Mouse (Mus musculus): ENCODE data around the gene Pcyt2. TPM values are rescaled to one million over a fixed set of nuclear protein-coding genes. Genes with fewer than 3 reads are reported as not detected.

The Pcyt2 gene
- polyA plus RNA-seq, 1 experiment: 238 TPM

DNA sequence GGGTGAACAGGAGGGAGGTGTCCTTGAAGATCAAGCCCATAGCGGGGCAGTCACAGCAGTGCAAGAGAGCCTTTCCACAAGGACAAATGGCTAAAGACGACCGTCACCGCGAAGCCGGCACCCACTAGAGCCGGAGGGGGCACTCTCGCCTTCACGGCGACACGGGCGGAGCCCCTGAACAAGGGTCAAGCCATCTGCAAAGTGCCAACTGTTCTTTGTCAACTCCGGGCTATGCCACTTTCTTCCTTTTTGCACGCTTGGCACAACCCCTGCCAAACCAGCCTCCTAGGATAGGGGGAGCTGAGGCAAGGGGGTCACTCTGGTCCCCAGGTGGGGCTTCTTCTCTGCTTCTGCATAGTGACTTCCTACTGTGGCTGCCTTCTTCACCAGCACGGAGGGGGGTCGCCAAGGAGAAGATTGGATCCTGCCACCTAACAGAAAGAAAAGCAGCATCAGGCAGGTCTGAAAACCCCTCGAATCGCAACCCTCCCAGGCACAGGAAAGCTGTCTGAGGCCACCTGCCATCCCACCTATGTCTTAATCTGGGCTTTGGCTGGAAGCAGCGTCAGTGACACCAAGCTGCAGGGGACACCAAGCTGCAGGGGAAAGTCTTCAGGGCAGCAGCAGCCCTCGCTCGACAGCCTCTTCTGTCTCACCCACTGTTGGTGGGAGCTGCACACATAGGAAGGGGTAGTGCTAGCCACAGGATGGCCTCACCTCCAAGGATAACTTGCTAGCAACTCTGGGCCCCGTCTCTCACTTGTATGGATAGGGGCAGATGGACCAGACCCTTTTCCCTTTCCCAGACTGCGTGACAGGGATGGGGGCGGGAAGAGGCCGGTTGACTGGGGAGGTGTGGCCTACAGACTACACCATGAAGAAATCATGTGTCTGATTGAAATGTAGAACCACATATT is 1.1 kb upstream of the Pcyt2 start:
- DNase-seq: no peak
- Histone ChIP-seq H3K4me3 (replicated peaks; ENCODE audit: extremely low read depth, low read depth, low read length) (no peak overlapping the region), H3K4me1 (ENCODE audit: control insufficient read depth, insufficient read depth, low read length) (peaks cover 5% of the 10 kb centered on the region; the same call in 1 of the 2 replicates)
- 94% methylated on average over 25 of the region's 25 CpGs for WGBS
- TF ChIP-seq POLR2A (IDR thresholded peaks at IDR 0.05; ENCODE audit: borderline replicate concordance, extremely low read depth, low read depth, low read length) (no peak), CTCF (IDR thresholded peaks at IDR 0.05; ENCODE audit: insufficient read depth, low read length) (no peak)

DNA sequence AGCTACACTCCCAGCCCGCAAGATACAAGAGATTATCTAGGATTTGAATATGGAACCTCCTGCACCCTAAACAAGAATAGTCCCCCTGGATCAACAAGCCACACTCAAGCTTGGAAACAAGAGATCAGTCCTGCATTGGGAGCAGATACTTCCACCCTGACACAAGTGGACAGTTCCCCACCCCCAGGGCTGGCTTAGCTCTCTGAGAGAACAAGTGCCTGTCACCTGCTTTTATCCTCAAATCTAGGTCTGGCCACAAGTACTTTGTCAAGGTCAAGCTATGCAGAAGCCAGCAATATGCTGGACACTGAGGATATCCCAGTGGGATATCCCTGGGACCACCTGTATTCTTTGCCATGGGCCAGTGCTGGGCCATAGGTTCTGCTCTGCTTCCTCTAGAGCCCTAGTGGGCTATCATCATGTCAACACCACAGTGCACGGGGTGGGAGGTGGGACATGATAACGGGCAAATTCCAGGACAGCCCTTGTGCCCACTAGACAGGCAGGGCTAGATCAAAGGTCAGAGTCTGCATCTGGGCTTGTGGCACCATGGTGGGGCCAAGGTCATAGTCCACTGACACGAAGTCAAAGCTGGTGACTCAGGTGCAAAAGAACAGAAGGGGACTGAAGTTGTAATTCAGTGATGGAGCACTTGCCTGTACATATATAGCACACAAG is 980 bp downstream of the Pcyt2 start:
- WGBS: 39% methylated on average over 4 of the region's 4 CpGs
- Histone ChIP-seq H3K4me3 (replicated peaks; ENCODE audit: extremely low read depth, low read depth, low read length) (peak overlapping the region; percentile 15), H3K4me1 (ENCODE audit: control insufficient read depth, insufficient read depth, low read length) (peaks cover 4% of the 10 kb centered on the region; the same call in 1 of the 2 replicates)
- DNase-seq: no peak
- TF ChIP-seq POLR2A (IDR thresholded peaks at IDR 0.05; ENCODE audit: borderline replicate concordance, extremely low read depth, low read depth, low read length) (no peak), CTCF (IDR thresholded peaks at IDR 0.05; ENCODE audit: insufficient read depth, low read length) (no peak)

DNA sequence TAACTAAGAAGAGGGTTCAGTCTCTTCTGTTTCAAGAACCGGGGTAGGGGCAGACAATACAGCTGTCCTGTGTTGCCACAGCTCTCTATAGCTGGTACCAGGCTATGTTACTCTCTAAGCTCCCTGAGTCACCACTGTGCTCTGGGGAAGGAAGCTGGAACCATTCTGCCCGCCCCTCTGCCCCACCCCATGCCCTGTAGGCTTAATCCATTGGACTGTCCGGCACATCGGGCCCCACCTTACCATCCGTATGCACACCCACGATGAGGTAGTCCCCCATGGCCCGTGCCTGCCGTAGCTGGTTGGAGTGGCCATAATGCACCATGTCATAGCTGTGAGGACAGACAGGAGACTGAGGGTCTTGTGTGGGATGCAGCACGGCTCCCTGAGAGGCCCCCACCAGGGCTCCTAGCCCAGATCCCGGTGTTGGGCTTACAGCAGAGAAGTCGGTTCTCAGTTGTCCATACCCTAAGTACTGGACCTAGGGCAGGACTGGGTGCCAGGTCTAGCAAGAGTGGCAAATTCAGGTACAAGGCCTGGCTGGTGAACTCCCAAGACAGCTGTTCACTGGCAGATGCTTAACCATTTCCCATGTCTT is 2.0 kb downstream of the Pcyt2 start:
- Histone ChIP-seq H3K4me3 (replicated peaks; ENCODE audit: extremely low read depth, low read depth, low read length) (no peak overlapping the region), H3K4me1 (ENCODE audit: control insufficient read depth, insufficient read depth, low read length) (peaks cover 4% of the 10 kb centered on the region; the same call in 1 of the 2 replicates)
- TF ChIP-seq POLR2A (IDR thresholded peaks at IDR 0.05; ENCODE audit: borderline replicate concordance, extremely low read depth, low read depth, low read length) (no peak), CTCF (IDR thresholded peaks at IDR 0.05; ENCODE audit: insufficient read depth, low read length) (no peak)
- DNase-seq: no peak
- 88% methylated on average over 11 of the region's 11 CpGs for WGBS

DNA sequence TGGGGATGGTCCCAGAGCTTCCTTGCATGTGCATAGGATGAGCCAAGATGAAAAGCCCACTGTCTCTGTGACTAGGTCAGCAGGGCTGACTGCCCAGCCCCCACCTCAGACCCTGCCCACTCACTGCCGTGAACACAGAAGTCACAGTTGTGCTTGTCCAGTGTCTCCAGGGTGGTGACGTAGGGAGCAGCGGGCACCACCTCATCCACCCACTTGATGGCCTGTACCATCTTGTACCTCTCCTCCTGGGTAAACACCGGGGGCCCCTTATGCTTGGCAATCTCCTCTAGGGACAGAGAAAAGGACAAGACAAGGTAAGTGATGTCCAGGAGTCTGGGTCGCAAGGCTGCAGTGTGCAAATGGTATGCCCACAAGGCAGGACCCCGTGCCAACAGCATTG is 2.6 kb downstream of the Pcyt2 start:
- TF ChIP-seq POLR2A (IDR thresholded peaks at IDR 0.05; ENCODE audit: borderline replicate concordance, extremely low read depth, low read depth, low read length) (no peak), CTCF (IDR thresholded peaks at IDR 0.05; ENCODE audit: insufficient read depth, low read length) (no peak)
- DNase-seq: no peak
- Histone ChIP-seq H3K4me3 (replicated peaks; ENCODE audit: extremely low read depth, low read depth, low read length) (no peak overlapping the region), H3K4me1 (ENCODE audit: control insufficient read depth, insufficient read depth, low read length) (peaks cover 4% of the 10 kb centered on the region; the same call in 1 of the 2 replicates)
- 90% methylated on average over 6 of the region's 6 CpGs for WGBS

DNA sequence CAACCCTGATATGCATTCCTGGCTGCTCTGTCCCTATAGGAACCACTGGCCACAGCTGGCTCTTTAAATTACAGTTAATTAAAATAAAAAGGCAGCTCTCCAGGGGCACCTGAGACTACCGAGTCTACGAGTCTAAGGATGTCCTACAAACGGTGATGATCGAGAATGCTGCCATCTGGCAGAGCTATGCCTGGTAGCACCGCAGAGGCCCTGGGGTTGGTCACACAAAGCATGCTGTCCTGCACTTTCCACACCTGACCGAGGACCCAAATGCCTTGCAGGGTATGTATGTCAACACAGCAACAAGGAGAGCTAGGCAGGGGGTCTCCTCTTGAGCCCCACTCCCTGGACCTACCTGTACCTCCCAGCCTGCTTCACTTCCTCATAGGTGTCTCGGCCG is 3.8 kb downstream of the Pcyt2 start:
- DNase-seq: no peak
- TF ChIP-seq POLR2A (IDR thresholded peaks at IDR 0.05; ENCODE audit: borderline replicate concordance, extremely low read depth, low read depth, low read length) (no peak), CTCF (IDR thresholded peaks at IDR 0.05; ENCODE audit: insufficient read depth, low read length) (no peak)
- Histone ChIP-seq H3K4me3 (replicated peaks; ENCODE audit: extremely low read depth, low read depth, low read length) (no peak overlapping the region), H3K4me1 (ENCODE audit: control insufficient read depth, insufficient read depth, low read length) (peaks cover 4% of the 10 kb centered on the region; the same call in 1 of the 2 replicates)
- 88% methylated on average over 8 of the region's 8 CpGs for WGBS

DNA sequence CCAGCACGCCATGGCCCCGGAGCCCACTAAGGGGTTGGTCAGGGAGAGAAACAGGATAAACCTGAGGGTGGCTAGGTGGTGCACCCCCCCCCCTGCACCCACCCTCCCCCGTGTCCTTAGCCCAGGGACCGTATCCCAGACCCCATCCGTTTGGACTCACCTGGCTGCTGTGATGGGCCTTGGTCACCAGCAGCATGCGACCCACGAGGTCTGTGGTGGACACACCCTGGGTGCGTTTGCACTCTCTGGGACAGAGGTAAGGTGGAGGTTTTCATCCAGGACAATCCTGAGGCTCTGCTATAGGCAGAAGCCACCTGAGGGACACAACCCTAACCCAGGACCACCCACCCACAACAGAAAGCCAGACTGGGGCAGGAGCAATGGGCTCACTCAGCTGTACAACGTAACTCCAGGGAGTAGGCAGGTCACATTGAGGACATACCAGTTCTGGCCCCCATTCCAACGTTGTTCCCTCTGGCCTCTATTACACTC is 4.2 kb downstream of the Pcyt2 start:
- Histone ChIP-seq H3K4me1 (ENCODE audit: control insufficient read depth, insufficient read depth, low read length) (peaks cover 7% of the 10 kb centered on the region), H3K4me3 (replicated peaks; ENCODE audit: extremely low read depth, low read depth, low read length) (no peak overlapping the region)
- no peak for TF ChIP-seq POLR2A (IDR thresholded peaks at IDR 0.05; ENCODE audit: borderline replicate concordance, extremely low read depth, low read depth, low read length)
- TF ChIP-seq CTCF (IDR thresholded peaks at IDR 0.05; ENCODE audit: insufficient read depth, low read length): no peak
- no peak for DNase-seq
- 92% methylated on average over 10 of the region's 10 CpGs for WGBS

DNA sequence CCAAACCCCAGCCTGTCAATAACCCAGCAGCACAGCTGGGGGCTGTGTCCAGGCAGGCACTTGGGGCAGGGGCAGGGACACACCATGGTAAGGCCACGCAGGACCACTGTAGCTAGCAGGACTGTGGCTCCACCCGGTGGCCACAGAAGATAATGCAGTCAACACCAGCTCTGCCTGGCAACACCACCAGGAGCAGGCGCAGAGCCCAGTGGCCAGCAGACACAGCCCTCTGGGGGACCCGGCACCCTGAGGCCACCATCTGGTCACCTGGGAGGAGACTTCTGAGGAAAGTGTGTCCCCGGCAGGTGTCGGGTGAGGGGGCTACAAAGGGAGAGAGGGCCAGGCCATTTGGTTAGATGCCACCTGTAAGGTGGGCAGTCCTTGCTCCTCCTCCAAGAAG is 5.0 kb downstream of the Pcyt2 start:
- peak; percentile 70 for DNase-seq

DNA sequence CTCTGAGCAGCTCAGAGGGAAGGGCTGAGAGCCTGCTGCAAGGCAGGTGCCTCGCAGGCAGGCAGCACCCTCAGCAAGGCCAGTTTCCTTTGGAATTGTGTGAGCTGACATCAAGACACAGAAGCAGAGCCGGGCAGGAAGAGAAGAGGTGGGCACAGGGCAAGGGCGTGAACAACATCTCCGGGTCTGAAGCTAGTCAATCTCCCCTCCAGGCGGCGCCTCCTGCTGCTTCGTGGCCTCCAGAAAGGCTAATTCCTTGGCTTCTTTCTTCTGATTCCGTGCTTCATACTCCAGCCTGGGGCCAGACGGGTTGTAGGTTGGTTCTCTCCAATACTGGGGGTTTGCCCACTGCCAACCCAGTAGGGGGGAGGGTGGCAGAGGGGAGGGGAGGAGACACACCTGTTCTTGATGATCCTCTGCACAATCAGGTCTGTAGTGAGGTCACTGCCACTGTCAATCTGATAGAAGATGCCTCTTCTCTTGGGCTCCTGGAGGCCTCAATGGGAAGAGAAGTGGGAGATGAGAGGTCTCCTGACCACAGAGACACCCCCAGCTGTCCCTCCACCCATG is 7.2 kb downstream of the Pcyt2 start:
- no peak for DNase-seq
- TF ChIP-seq CTCF (IDR thresholded peaks at IDR 0.05; ENCODE audit: insufficient read depth, low read length) (no peak), POLR2A (IDR thresholded peaks at IDR 0.05; ENCODE audit: borderline replicate concordance, extremely low read depth, low read depth, low read length) (no peak)
- 82% methylated on average over 9 of the region's 9 CpGs for WGBS
- H3K4me3 ChIP-seq (replicated peaks; ENCODE audit: extremely low read depth, low read depth, low read length): no peak overlapping the region
- peaks cover 3% of the 10 kb centered on the region for H3K4me1 ChIP-seq (ENCODE audit: control insufficient read depth, insufficient read depth, low read length)

More for the DNA sequence above, 5.0 kb downstream of the Pcyt2 start:
- Histone ChIP-seq H3K4me3 (replicated peaks; ENCODE audit: extremely low read depth, low read depth, low read length) (no peak overlapping the region), H3K4me1 (ENCODE audit: control insufficient read depth, insufficient read depth, low read length) (peaks cover 7% of the 10 kb centered on the region)
- TF ChIP-seq POLR2A (IDR thresholded peaks at IDR 0.05; ENCODE audit: borderline replicate concordance, extremely low read depth, low read depth, low read length) (no peak), CTCF (IDR thresholded peaks at IDR 0.05; ENCODE audit: insufficient read depth, low read length) (peak; percentile 85)
- WGBS: 37% methylated on average over 6 of the region's 6 CpGs

DNA sequence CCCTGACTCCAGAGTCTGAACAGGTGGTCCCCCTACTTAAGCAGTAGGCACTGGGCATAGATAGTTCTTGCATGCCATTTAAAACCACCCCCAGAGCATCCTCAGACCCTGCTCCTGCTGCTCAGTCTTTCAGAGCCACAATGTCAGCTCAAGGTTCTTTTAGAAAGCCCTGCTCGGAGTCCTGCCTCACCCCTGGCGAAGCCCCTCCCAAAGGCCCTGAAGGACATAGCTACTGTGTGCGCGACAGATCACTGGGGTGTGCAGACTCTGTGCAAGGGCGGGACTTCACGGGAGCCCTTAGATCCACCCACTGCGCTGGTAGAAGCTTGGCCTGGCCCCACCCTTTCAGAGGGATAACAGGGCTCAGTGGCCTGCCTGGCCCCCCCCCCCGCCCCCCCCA is 8.5 kb downstream of the Pcyt2 start:
- 55% methylated on average over 8 of the region's 8 CpGs for WGBS
- DNase-seq: no peak
- peaks cover 3% of the 10 kb centered on the region for H3K4me1 ChIP-seq (ENCODE audit: control insufficient read depth, insufficient read depth, low read length)
- no peak overlapping the region for H3K4me3 ChIP-seq (replicated peaks; ENCODE audit: extremely low read depth, low read depth, low read length)
- TF ChIP-seq POLR2A (IDR thresholded peaks at IDR 0.05; ENCODE audit: borderline replicate concordance, extremely low read depth, low read depth, low read length): no peak
- TF ChIP-seq CTCF (IDR thresholded peaks at IDR 0.05; ENCODE audit: insufficient read depth, low read length): no peak
